Mouse (Mus musculus): Measurements from ENCODE around the gene Gm10318. TPM values are rescaled to one million over a fixed set of nuclear protein-coding genes. Genes with fewer than 3 reads are reported as not detected.
A peak's percentile ranks its signal among the peaks of the same experiment; 100 is the strongest.

Gene Gm10318
- polyA plus RNA-seq, 1 experiment from 2014 or later = not detected

- no peak for DNase-seq (ENCODE audit: low spot score)
- Histone ChIP-seq H3K4me2 (no peak overlapping the region), H3K4me1 (replicated peaks; ENCODE audit: control insufficient read depth, insufficient read depth, low read length) (no peaks in the 10 kb centered on the region), H3K9me3 (ENCODE audit: control insufficient read depth, low read length) (no peaks in the 10 kb centered on the region), H3K4me3 (ENCODE audit: low read depth, low read length) (no peak overlapping the region), H3K27me3 (replicated peaks; ENCODE audit: control insufficient read depth, insufficient read depth, low read length) (no peaks in the 10 kb centered on the region), H3K9ac (ENCODE audit: low read depth, low read length) (no peak overlapping the region), H3K27ac (ENCODE audit: low read depth, low read length) (no peak overlapping the region), H3K36me3 (ENCODE audit: control insufficient read depth, insufficient read depth, low read length) (no peaks in the 10 kb centered on the region)
- whole genome bisulfite sequencing = 68% methylated on average over 6 of the region's 6 CpGs
- ATAC-seq (replicated peaks; ENCODE audit: low FRiP score) = no peak
These were observed 13.7 kb upstream of the Gm10318 start for GRCm38 (mm10) chr10:77839006-77839405.

GRCm38 (mm10) chr10:77846503-77846902, 6.2 kb upstream of the Gm10318 start, which contains the start of gene Gm36176:
TSS of gene Gm36176 (plus strand) at chr10:77846803.
- Histone ChIP-seq H3K4me3 (ENCODE audit: low read depth, low read length) (no peak within 1 kb of the TSS), H3K36me3 (ENCODE audit: control insufficient read depth, insufficient read depth, low read length) (no peaks in the 10 kb centered on the region), H3K9me3 (ENCODE audit: control insufficient read depth, low read length) (no peaks in the 10 kb centered on the region), H3K4me2 (no peak within 1 kb of the TSS), H3K27ac (ENCODE audit: low read depth, low read length) (no peak within 1 kb of the TSS), H3K27me3 (replicated peaks; ENCODE audit: control insufficient read depth, insufficient read depth, low read length) (no peaks in the 10 kb centered on the region), H3K9ac (ENCODE audit: low read depth, low read length) (no peak within 1 kb of the TSS), H3K4me1 (replicated peaks; ENCODE audit: control insufficient read depth, insufficient read depth, low read length) (no peaks in the 10 kb centered on the region)
- DNase-seq (ENCODE audit: low spot score) (no peak), ATAC-seq (replicated peaks; ENCODE audit: low FRiP score) (no peak)
- 50% methylated on average over 3 of the region's 3 CpGs for whole genome bisulfite sequencing

- H3K4me1 ChIP-seq (replicated peaks; ENCODE audit: control insufficient read depth, insufficient read depth, low read length) = no peaks in the 10 kb centered on the region
- H3K4me2 ChIP-seq = no peak overlapping the region
- WGBS = 26% methylated on average over 2 of the region's 2 CpGs
- no peak overlapping the region for H3K9ac ChIP-seq (ENCODE audit: low read depth, low read length)
- no peak overlapping the region for H3K4me3 ChIP-seq (ENCODE audit: low read depth, low read length)
- DNase-seq (ENCODE audit: low spot score) = no peak
- no peak overlapping the region for H3K27ac ChIP-seq (ENCODE audit: low read depth, low read length)
- no peaks in the 10 kb centered on the region for H3K9me3 ChIP-seq (ENCODE audit: control insufficient read depth, low read length)
- no peaks in the 10 kb centered on the region for H3K36me3 ChIP-seq (ENCODE audit: control insufficient read depth, insufficient read depth, low read length)
- H3K27me3 ChIP-seq (replicated peaks; ENCODE audit: control insufficient read depth, insufficient read depth, low read length) = no peaks in the 10 kb centered on the region
- no peak for ATAC-seq (replicated peaks; ENCODE audit: low FRiP score)
These were observed 5.7 kb upstream of the Gm10318 start for GRCm38 (mm10) chr10:77846961-77847360.

- Histone ChIP-seq H3K27ac (ENCODE audit: low read depth, low read length) (no peak overlapping the region), H3K4me3 (ENCODE audit: low read depth, low read length) (no peak overlapping the region), H3K27me3 (replicated peaks; ENCODE audit: control insufficient read depth, insufficient read depth, low read length) (no peaks in the 10 kb centered on the region), H3K4me1 (replicated peaks; ENCODE audit: control insufficient read depth, insufficient read depth, low read length) (no peaks in the 10 kb centered on the region), H3K36me3 (ENCODE audit: control insufficient read depth, insufficient read depth, low read length) (no peaks in the 10 kb centered on the region), H3K9ac (ENCODE audit: low read depth, low read length) (no peak overlapping the region), H3K9me3 (ENCODE audit: control insufficient read depth, low read length) (no peaks in the 10 kb centered on the region), H3K4me2 (no peak overlapping the region)
- WGBS = 68% methylated on average over 2 of the region's 2 CpGs
- ATAC-seq (replicated peaks; ENCODE audit: low FRiP score) (no peak), DNase-seq (ENCODE audit: low spot score) (no peak)
These were observed 5.1 kb upstream of the Gm10318 start for GRCm38 (mm10) chr10:77847538-77847937.

GRCm38 (mm10) chr10:77861675-77862074, 9.0 kb downstream of the Gm10318 start, which contains the start of gene Gm3285:
TSS of gene Gm3285 (plus strand) at chr10:77861975.
- Histone ChIP-seq H3K9me3 (ENCODE audit: control insufficient read depth, low read length) (no peaks in the 10 kb centered on the region), H3K4me1 (replicated peaks; ENCODE audit: control insufficient read depth, insufficient read depth, low read length) (no peaks in the 10 kb centered on the region), H3K27ac (ENCODE audit: low read depth, low read length) (no peak within 1 kb of the TSS), H3K36me3 (ENCODE audit: control insufficient read depth, insufficient read depth, low read length) (no peaks in the 10 kb centered on the region), H3K27me3 (replicated peaks; ENCODE audit: control insufficient read depth, insufficient read depth, low read length) (no peaks in the 10 kb centered on the region), H3K9ac (ENCODE audit: low read depth, low read length) (no peak within 1 kb of the TSS), H3K4me2 (no peak within 1 kb of the TSS), H3K4me3 (ENCODE audit: low read depth, low read length) (no peak within 1 kb of the TSS)
- 53% methylated on average over 7 of the region's 7 CpGs for WGBS
- no peak for ATAC-seq (replicated peaks; ENCODE audit: low FRiP score)
- DNase-seq (ENCODE audit: low spot score) = no peak

GRCm38 (mm10) chr10:77864067-77864761, 11.6 kb downstream of the Gm10318 start:
- peak; percentile 45 for DNase-seq (ENCODE audit: low spot score)
- Histone ChIP-seq H3K27me3 (replicated peaks; ENCODE audit: control insufficient read depth, insufficient read depth, low read length) (no peaks in the 10 kb centered on the region), H3K4me3 (ENCODE audit: low read depth, low read length) (peak overlapping the region; percentile 18; the same call in 1 of the 2 replicates), H3K36me3 (ENCODE audit: control insufficient read depth, insufficient read depth, low read length) (no peaks in the 10 kb centered on the region), H3K27ac (ENCODE audit: low read depth, low read length) (no peak overlapping the region), H3K4me1 (replicated peaks; ENCODE audit: control insufficient read depth, insufficient read depth, low read length) (no peaks in the 10 kb centered on the region), H3K4me2 (peak overlapping the region; percentile 54), H3K9me3 (ENCODE audit: control insufficient read depth, low read length) (no peaks in the 10 kb centered on the region), H3K9ac (ENCODE audit: low read depth, low read length) (no peak overlapping the region)
- WGBS = 25% methylated on average over 14 of the region's 14 CpGs
- ATAC-seq (replicated peaks; ENCODE audit: low FRiP score) = peak; percentile 86

GRCm38 (mm10) chr10:77864762-77865143, 12.1 kb downstream of the Gm10318 start:
- no peaks in the 10 kb centered on the region for H3K9me3 ChIP-seq (ENCODE audit: control insufficient read depth, low read length)
- 31% methylated on average over 11 of the region's 11 CpGs for WGBS
- no peak overlapping the region for H3K9ac ChIP-seq (ENCODE audit: low read depth, low read length)
- no peaks in the 10 kb centered on the region for H3K36me3 ChIP-seq (ENCODE audit: control insufficient read depth, insufficient read depth, low read length)
- H3K4me1 ChIP-seq (replicated peaks; ENCODE audit: control insufficient read depth, insufficient read depth, low read length) = no peaks in the 10 kb centered on the region
- ATAC-seq (replicated peaks; ENCODE audit: low FRiP score) (0 out of 2 replicates have a peak, but pooled peaks have one; percentile 2), DNase-seq (ENCODE audit: low spot score) (no peak)
- H3K4me2 ChIP-seq = peak overlapping the region; percentile 54
- H3K27ac ChIP-seq (ENCODE audit: low read depth, low read length) = no peak overlapping the region
- H3K27me3 ChIP-seq (replicated peaks; ENCODE audit: control insufficient read depth, insufficient read depth, low read length) = no peaks in the 10 kb centered on the region
- H3K4me3 ChIP-seq (ENCODE audit: low read depth, low read length) = peak overlapping the region; percentile 18; the same call in 1 of the 2 replicates

GRCm38 (mm10) chr10:77867546-77867945, 14.9 kb downstream of the Gm10318 start:
- H3K9ac ChIP-seq (ENCODE audit: low read depth, low read length) = no peak overlapping the region
- ATAC-seq (replicated peaks; ENCODE audit: low FRiP score) (no peak), DNase-seq (ENCODE audit: low spot score) (no peak)
- H3K27ac ChIP-seq (ENCODE audit: low read depth, low read length) = no peak overlapping the region
- no peaks in the 10 kb centered on the region for H3K27me3 ChIP-seq (replicated peaks; ENCODE audit: control insufficient read depth, insufficient read depth, low read length)
- H3K4me3 ChIP-seq (ENCODE audit: low read depth, low read length) = no peak overlapping the region
- no peak overlapping the region for H3K4me2 ChIP-seq
- H3K36me3 ChIP-seq (ENCODE audit: control insufficient read depth, insufficient read depth, low read length) = no peaks in the 10 kb centered on the region
- WGBS = 9% methylated on average over 1 of the region's 1 CpGs
- H3K9me3 ChIP-seq (ENCODE audit: control insufficient read depth, low read length) = no peaks in the 10 kb centered on the region
- H3K4me1 ChIP-seq (replicated peaks; ENCODE audit: control insufficient read depth, insufficient read depth, low read length) = no peaks in the 10 kb centered on the region

- DNase-seq (ENCODE audit: low spot score) = no peak
- no peak overlapping the region for H3K27ac ChIP-seq (ENCODE audit: low read depth, low read length)
- ATAC-seq (replicated peaks; ENCODE audit: low FRiP score) = no peak
- H3K4me3 ChIP-seq (ENCODE audit: low read depth, low read length) = no peak overlapping the region
- no peaks in the 10 kb centered on the region for H3K4me1 ChIP-seq (replicated peaks; ENCODE audit: control insufficient read depth, insufficient read depth, low read length)
- H3K36me3 ChIP-seq (ENCODE audit: control insufficient read depth, insufficient read depth, low read length) = no peaks in the 10 kb centered on the region
- no peaks in the 10 kb centered on the region for H3K9me3 ChIP-seq (ENCODE audit: control insufficient read depth, low read length)
- no peaks in the 10 kb centered on the region for H3K27me3 ChIP-seq (replicated peaks; ENCODE audit: control insufficient read depth, insufficient read depth, low read length)
- no peak overlapping the region for H3K9ac ChIP-seq (ENCODE audit: low read depth, low read length)
- H3K4me2 ChIP-seq = no peak overlapping the region
- 88% methylated on average over 7 of the region's 7 CpGs for WGBS
These were observed 17.0 kb downstream of the Gm10318 start for GRCm38 (mm10) chr10:77869651-77870050.

Data from liver, embryonic 11.5 days (tissue).